Mouse (Mus musculus) midbrain, postnatal 0 days (tissue): Measurements from ENCODE around the gene Gdf1. TPM values are rescaled to one million over a fixed set of nuclear protein-coding genes. Genes with fewer than 3 reads are reported as not detected.

ENCODE experiments used
- ATAC-seq: fragments of 200-750 bp; cut with Nextera tagmentation; 2 replicates; pipeline ENCODE4 v1.8.0; 2017; ENCODE audit warnings: moderate number of reproducible peaks, mild to moderate bottlenecking, moderate TSS enrichment, moderate library complexity; ENCODE audit not compliant: low FRiP score
- DNase-seq: peaks from one replicate; pipeline ENCODE4 v3.0.0-alpha.2; 2015; ENCODE audit warnings: low spot score
- H3K27ac ChIP-seq: fragments of 300-500 bp; sonication (generic); 2 replicates; pipeline ENCODE4 v1.5.1; 2014; ENCODE audit warnings: low read depth, mild to moderate bottlenecking, low read length, mixed read lengths
- H3K27me3 ChIP-seq: fragments of 300-500 bp; sonication (generic); 2 replicates; pipeline ENCODE4 v1.6.1; 2014; ENCODE audit warnings: low read length, control low read depth, mixed read lengths; ENCODE audit not compliant: insufficient read depth
- H3K36me3 ChIP-seq: fragments of 300-500 bp; sonication (generic); 2 replicates; pipeline ENCODE4 v1.6.1; 2014; ENCODE audit warnings: low read length, control low read depth, mixed read lengths; ENCODE audit not compliant: insufficient read depth
- H3K4me1 ChIP-seq: fragments of 300-500 bp; sonication (generic); 2 replicates; pipeline ENCODE4 v1.6.1; 2014; ENCODE audit warnings: mild to moderate bottlenecking, control low read depth, antibody characterized with exemption, low read length, mixed read lengths; ENCODE audit not compliant: insufficient read depth
- H3K4me2 ChIP-seq: fragments of 300-500 bp; sonication (generic); 2 replicates; pipeline ENCODE4 v1.6.1; 2014; ENCODE audit warnings: low read depth, mild to moderate bottlenecking, low read length, mixed read lengths; ENCODE audit not compliant: poor library complexity, severe bottlenecking
- H3K4me3 ChIP-seq: fragments of 300-500 bp; sonication (generic); 2 replicates; pipeline ENCODE4 v1.5.1; 2014; ENCODE audit warnings: low read depth, mild to moderate bottlenecking, low read length, moderate library complexity
- H3K9ac ChIP-seq: fragments of 300-500 bp; sonication (generic); replicated peaks from 2 replicates; pipeline ENCODE4 v1.6.1; 2014; ENCODE audit warnings: mild to moderate bottlenecking, low read length, moderate library complexity, mixed read lengths; ENCODE audit not compliant: poor library complexity, severe bottlenecking
- H3K9me3 ChIP-seq: fragments of 300-500 bp; sonication (generic); 2 replicates; pipeline ENCODE4 v1.6.1; 2016; ENCODE audit warnings: low read length, control low read depth
- CTCF ChIP-seq: IDR thresholded peaks from 2 replicates; pipeline ENCODE4 v1.5.1; 2016; ENCODE audit warnings: antibody characterized with exemption, mild to moderate bottlenecking
- WGBS: fragments of 180-500 bp; shearing (Covaris S2); extraction: QIAGEN DNeasy Blood & Tissue Kit; methylation state at CpG from one replicate; pipeline ENCODE4 v1.1.7; 2014; 5-methylcytosine and 5-hydroxymethylcytosine counted together
- polyA plus RNA-seq: library from polyadenylated mRNA; unstranded; fragments of >200 nt; fragmentation: Nextera tagmentation; extraction: Ambion mirVana; gene quantifications from 2 replicates; pipeline ENCODE4 v1.2.1, GENCODE M21; 2015
- total RNA-seq: library from RNA; depleted of rRNA; stranded (reverse); fragments of >200 nt; gene quantifications from 2 replicates; pipeline ENCODE4 v1.2.3, GENCODE M21; 2014; rRNA removed

Gene Gdf1
- total and polyA plus RNA-seq, 2 experiments from 2014 or later, result 5.3 TPM; not detected in 1

GRCm38 (mm10) chr8:70374318-70374927 lies 44.8 kb downstream of the Gdf1 start:
- TF ChIP-seq CTCF, result no peak
- no peaks in the 10 kb centered on the region for H3K4me1 ChIP-seq
- peaks cover 57% of the 10 kb centered on the region for H3K27me3 ChIP-seq
- H3K27ac ChIP-seq, result no peak overlapping the region
- peak; percentile 28 for DNase-seq
- ATAC-seq, result peak; percentile 38; the same call in 1 of the 2 replicates
- H3K4me2 ChIP-seq, result peak overlapping the region; percentile 30
- H3K36me3 ChIP-seq, result no peaks in the 10 kb centered on the region
- H3K9me3 ChIP-seq, result no peaks in the 10 kb centered on the region
- H3K4me3 ChIP-seq, result peak overlapping the region; percentile 19; the same call in 1 of the 2 replicates
- WGBS, result under 1% methylated on average over 35 of the region's 53 CpGs
- H3K9ac ChIP-seq, result no peak overlapping the region

GRCm38 (mm10) chr8:70375212-70375859 lies 45.7 kb downstream of the Gdf1 start:
- Histone ChIP-seq H3K36me3 (no peaks in the 10 kb centered on the region), H3K4me1 (no peaks in the 10 kb centered on the region), H3K27me3 (peaks cover 57% of the 10 kb centered on the region), H3K4me2 (no peak overlapping the region), H3K9me3 (no peaks in the 10 kb centered on the region), H3K9ac (no peak overlapping the region), H3K27ac (no peak overlapping the region), H3K4me3 (peak overlapping the region; percentile 3; the same call in 1 of the 2 replicates)
- ATAC-seq (no peak), DNase-seq (no peak)
- 6% methylated on average over 35 of the region's 35 CpGs for WGBS
- TF ChIP-seq CTCF, result no peak

- no peak overlapping the region for H3K27ac ChIP-seq
- no peaks in the 10 kb centered on the region for H3K4me1 ChIP-seq
- 0 out of 2 replicates have a peak overlapping the region, but pooled peaks have one; percentile 18 for H3K4me2 ChIP-seq
- WGBS, result 11% methylated on average over 37 of the region's 37 CpGs
- peaks cover 57% of the 10 kb centered on the region for H3K27me3 ChIP-seq
- no peak overlapping the region for H3K9ac ChIP-seq
- TF ChIP-seq CTCF, result no peak
- no peaks in the 10 kb centered on the region for H3K36me3 ChIP-seq
- ATAC-seq (no peak), DNase-seq (no peak)
- no peaks in the 10 kb centered on the region for H3K9me3 ChIP-seq
- no peak overlapping the region for H3K4me3 ChIP-seq
Observed at GRCm38 (mm10) chr8:70376275-70376741, 46.7 kb downstream of the Gdf1 start.

DNA sequence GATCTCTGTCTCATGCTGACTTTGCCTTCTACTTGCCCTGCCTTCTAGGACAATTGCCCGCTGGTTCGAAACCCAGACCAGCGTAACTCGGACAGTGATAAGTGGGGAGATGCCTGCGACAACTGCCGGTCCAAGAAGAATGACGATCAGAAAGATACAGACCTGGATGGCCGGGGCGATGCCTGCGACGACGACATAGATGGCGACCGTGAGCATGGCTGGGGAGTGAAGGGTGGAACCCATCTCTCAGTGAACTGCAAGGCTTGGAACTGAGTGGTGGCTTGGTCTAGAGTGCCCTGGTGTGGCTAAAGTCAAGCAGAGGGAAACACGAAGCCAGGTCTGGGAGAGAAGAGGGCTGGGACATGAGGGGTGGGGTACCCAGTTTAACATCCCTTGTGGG lies 47.4 kb downstream of the Gdf1 start:
- no peaks in the 10 kb centered on the region for H3K4me1 ChIP-seq
- 12% methylated on average over 15 of the region's 15 CpGs for WGBS
- no peaks in the 10 kb centered on the region for H3K9me3 ChIP-seq
- no peak overlapping the region for H3K9ac ChIP-seq
- H3K36me3 ChIP-seq, result no peaks in the 10 kb centered on the region
- ATAC-seq (no peak), DNase-seq (no peak)
- no peak overlapping the region for H3K27ac ChIP-seq
- H3K4me3 ChIP-seq, result no peak overlapping the region
- TF ChIP-seq CTCF, result peak; percentile 37
- no peak overlapping the region for H3K4me2 ChIP-seq
- peaks cover 57% of the 10 kb centered on the region for H3K27me3 ChIP-seq

GRCm38 (mm10) chr8:70380069-70380468 lies 50.5 kb downstream of the Gdf1 start:
- H3K36me3 ChIP-seq, result peaks cover 10% of the 10 kb centered on the region
- H3K4me2 ChIP-seq, result no peak overlapping the region
- H3K27me3 ChIP-seq, result peaks cover 39% of the 10 kb centered on the region
- no peak overlapping the region for H3K4me3 ChIP-seq
- no peak for TF ChIP-seq CTCF
- no peaks in the 10 kb centered on the region for H3K4me1 ChIP-seq
- H3K27ac ChIP-seq, result no peak overlapping the region
- H3K9ac ChIP-seq, result no peak overlapping the region
- DNase-seq (no peak), ATAC-seq (no peak)
- 82% methylated on average over 12 of the region's 12 CpGs for WGBS
- H3K9me3 ChIP-seq, result no peaks in the 10 kb centered on the region

Other genes starting within 250 kb of the Gdf1 start
- gene Hapln4, start 246.4 kb upstream of the Gdf1 start, total RNA-seq, result 0.99 and 1.3 TPM in 2 replicates
- 1.6 and 1.7 TPM in 2 replicates for gene Hapln4, start 246.4 kb upstream of the Gdf1 start, polyA plus RNA-seq
- 440 and 447 TPM in 2 replicates for gene Ncan, start 208.9 kb upstream of the Gdf1 start, total RNA-seq
- gene Ncan, start 208.9 kb upstream of the Gdf1 start, polyA plus RNA-seq, result 202 and 210 TPM in 2 replicates
- 5.4 and 7.7 TPM in 2 replicates for gene Nr2c2ap, start 198.5 kb upstream of the Gdf1 start, total RNA-seq
- gene Nr2c2ap, start 198.5 kb upstream of the Gdf1 start, polyA plus RNA-seq, result 42.1 and 44.1 TPM in 2 replicates
- 9.8 and 12.3 TPM in 2 replicates for gene Rfxank, start 190.7 kb upstream of the Gdf1 start, total RNA-seq
- 7.4 and 9.3 TPM in 2 replicates for gene Rfxank, start 190.7 kb upstream of the Gdf1 start, polyA plus RNA-seq
- gene Borcs8, start 190.3 kb upstream of the Gdf1 start, total RNA-seq, result 91.1 and 98.3 TPM in 2 replicates
- gene Borcs8, start 190.3 kb upstream of the Gdf1 start, polyA plus RNA-seq, result 49.8 and 58.6 TPM in 2 replicates
- 0.55 and 1.1 TPM in 2 replicates for gene Mef2b, start 190.1 kb upstream of the Gdf1 start, total RNA-seq
- gene Mef2b, start 190.1 kb upstream of the Gdf1 start, polyA plus RNA-seq, result 1.5 TPM in 2 replicates
- gene Tmem161a, start 157.5 kb upstream of the Gdf1 start, total RNA-seq, result 52.4 and 64.8 TPM in 2 replicates
- 49.5 and 51.6 TPM in 2 replicates for gene Tmem161a, start 157.5 kb upstream of the Gdf1 start, polyA plus RNA-seq
- gene Slc25a42, start 117.5 kb upstream of the Gdf1 start, total RNA-seq, result 15.1 and 18.0 TPM in 2 replicates
- 9.2 and 9.3 TPM in 2 replicates for gene Slc25a42, start 117.5 kb upstream of the Gdf1 start, polyA plus RNA-seq
- gene Sugp2, start 95.6 kb upstream of the Gdf1 start, total RNA-seq, result 139 and 150 TPM in 2 replicates
- gene Sugp2, start 95.6 kb upstream of the Gdf1 start, polyA plus RNA-seq, result 71.7 and 75.7 TPM in 2 replicates
- 112 and 119 TPM in 2 replicates for gene Armc6, start 95.4 kb upstream of the Gdf1 start, total RNA-seq
- 116 and 121 TPM in 2 replicates for gene Armc6, start 95.4 kb upstream of the Gdf1 start, polyA plus RNA-seq
- 36.4 and 49.7 TPM in 2 replicates for gene Homer3, start 47.0 kb upstream of the Gdf1 start, total RNA-seq
- 13.8 and 18.3 TPM in 2 replicates for gene Homer3, start 47.0 kb upstream of the Gdf1 start, polyA plus RNA-seq
- 43.6 and 46.3 TPM in 2 replicates for gene Ddx49, start 27.3 kb upstream of the Gdf1 start, total RNA-seq
- 41.2 and 47.0 TPM in 2 replicates for gene Ddx49, start 27.3 kb upstream of the Gdf1 start, polyA plus RNA-seq
- gene Cope, start 27.3 kb upstream of the Gdf1 start, total RNA-seq, result 97.1 and 106 TPM in 2 replicates
- gene Cope, start 27.3 kb upstream of the Gdf1 start, polyA plus RNA-seq, result 264 and 291 TPM in 2 replicates
- gene Cers1, start 14.0 kb upstream of the Gdf1 start, total RNA-seq, result 65.1 and 86.5 TPM in 2 replicates
- gene Cers1, start 14.0 kb upstream of the Gdf1 start, polyA plus RNA-seq, result 47.9 and 51.3 TPM in 2 replicates
- gene Upf1, start 23.5 kb downstream of the Gdf1 start, total RNA-seq, result 39.6 and 45.4 TPM in 2 replicates
- gene Upf1, start 23.5 kb downstream of the Gdf1 start, polyA plus RNA-seq, result 9.1 and 9.7 TPM in 2 replicates
- gene Comp, start 43.7 kb downstream of the Gdf1 start, total RNA-seq, result 0.19 and 0.49 TPM in 2 replicates
- gene Comp, start 43.7 kb downstream of the Gdf1 start, polyA plus RNA-seq, result 0.38 and 0.77 TPM in 2 replicates
- gene Crtc1, start 109.8 kb downstream of the Gdf1 start, total RNA-seq, result 56.3 and 57.4 TPM in 2 replicates
- 46.5 and 47.8 TPM in 2 replicates for gene Crtc1, start 109.8 kb downstream of the Gdf1 start, polyA plus RNA-seq
- 48.9 and 51.0 TPM in 2 replicates for gene Klhl26, start 147.2 kb downstream of the Gdf1 start, total RNA-seq
- 39.4 TPM in 2 replicates for gene Klhl26, start 147.2 kb downstream of the Gdf1 start, polyA plus RNA-seq
- 168 and 206 TPM in 2 replicates for gene Tmem59l, start 157.5 kb downstream of the Gdf1 start, total RNA-seq
- gene Tmem59l, start 157.5 kb downstream of the Gdf1 start, polyA plus RNA-seq, result 203 and 226 TPM in 2 replicates
- 4.1 and 4.3 TPM in 2 replicates for gene Crlf1, start 163.3 kb downstream of the Gdf1 start, total RNA-seq
- 9.4 and 10.9 TPM in 2 replicates for gene Crlf1, start 163.3 kb downstream of the Gdf1 start, polyA plus RNA-seq
- 118 and 121 TPM in 2 replicates for gene Rex1bd, start 176.9 kb downstream of the Gdf1 start, total RNA-seq
- 198 and 212 TPM in 2 replicates for gene Rex1bd, start 176.9 kb downstream of the Gdf1 start, polyA plus RNA-seq
- gene Uba52, start 181.0 kb downstream of the Gdf1 start, total RNA-seq, result 357 and 402 TPM in 2 replicates
- 721 and 736 TPM in 2 replicates for gene Uba52, start 181.0 kb downstream of the Gdf1 start, polyA plus RNA-seq
- gene Fkbp8, start 197.9 kb downstream of the Gdf1 start, total RNA-seq, result 490 and 533 TPM in 2 replicates
- 351 and 386 TPM in 2 replicates for gene Fkbp8, start 197.9 kb downstream of the Gdf1 start, polyA plus RNA-seq
- 36.3 and 38.2 TPM in 2 replicates for gene Kxd1, start 198.1 kb downstream of the Gdf1 start, total RNA-seq
- gene Kxd1, start 198.1 kb downstream of the Gdf1 start, polyA plus RNA-seq, result 53.1 and 55.8 TPM in 2 replicates
- 10.2 and 14.1 TPM in 2 replicates for gene Ell, start 209.6 kb downstream of the Gdf1 start, total RNA-seq
- gene Ell, start 209.6 kb downstream of the Gdf1 start, polyA plus RNA-seq, result 12.6 and 13.2 TPM in 2 replicates